Mouse (Mus musculus): ENCODE results near the gene Srp9.

DNA sequence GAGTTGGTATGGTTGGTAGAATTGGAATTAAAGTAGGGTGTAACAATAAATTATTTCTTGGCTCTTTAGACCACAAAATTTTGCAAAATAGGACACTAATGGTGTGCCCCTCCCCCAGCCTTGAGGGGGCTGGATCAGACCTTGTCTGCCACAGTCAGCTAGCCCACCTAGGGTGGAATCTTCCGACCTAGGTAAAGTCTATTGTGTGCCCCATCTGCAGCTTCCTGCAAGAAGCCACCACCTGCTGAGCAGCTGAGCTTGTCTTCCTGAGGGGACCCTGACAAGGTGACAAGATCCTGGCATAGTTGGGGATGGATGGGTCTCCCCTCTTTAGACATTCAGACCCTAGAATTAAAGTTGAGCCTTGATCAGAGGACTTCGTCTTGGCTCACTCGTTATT lies 35.0 kb downstream of the Srp9 start:
- no peak for TF ChIP-seq CTCF (IDR thresholded peaks at IDR 0.05; ENCODE audit: low read depth)
- no peak for TF ChIP-seq EP300 (IDR thresholded peaks at IDR 0.05; ENCODE audit: low read depth)

Data from liver, postnatal 0 days (tissue).